Mouse (Mus musculus) frontal cortex, adult (tissue): Measurements from ENCODE around the gene Tcl1b2.
"Not testable (repeated sequence)": the region's sequence is repeated elsewhere in the genome, so short reads cannot be mapped to it uniquely, and the experiment has no call there.

Experiments used
- ATAC-seq: cut with Nextera tagmentation; 2 replicates; pipeline ENCODE4 v1.9.2; 2017; ENCODE audit warnings: mild to moderate bottlenecking, moderate library complexity, mixed read lengths; ENCODE audit not compliant: low TSS enrichment

Tcl1b2 gene

DNA sequence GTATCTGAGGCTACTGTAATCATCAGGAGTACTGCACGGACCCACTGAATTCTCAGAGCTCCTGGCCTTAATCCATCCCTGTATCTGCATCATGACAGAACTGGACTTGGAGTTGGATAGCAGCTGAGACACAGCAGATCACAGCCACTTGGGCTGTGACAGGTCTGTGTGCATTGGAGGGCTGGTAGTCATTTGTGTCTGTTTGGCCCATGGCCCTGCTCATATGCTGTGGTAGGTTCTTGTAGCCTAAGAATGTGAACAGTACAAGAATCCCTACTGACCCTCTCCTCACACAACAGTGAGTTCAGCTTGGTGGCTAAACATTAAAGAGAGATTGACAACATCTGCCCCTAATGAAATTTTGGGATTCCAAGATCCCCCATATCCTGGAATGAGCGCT, 27.6 kb downstream of the Tcl1b2 start:
- ATAC-seq = no peak

DNA sequence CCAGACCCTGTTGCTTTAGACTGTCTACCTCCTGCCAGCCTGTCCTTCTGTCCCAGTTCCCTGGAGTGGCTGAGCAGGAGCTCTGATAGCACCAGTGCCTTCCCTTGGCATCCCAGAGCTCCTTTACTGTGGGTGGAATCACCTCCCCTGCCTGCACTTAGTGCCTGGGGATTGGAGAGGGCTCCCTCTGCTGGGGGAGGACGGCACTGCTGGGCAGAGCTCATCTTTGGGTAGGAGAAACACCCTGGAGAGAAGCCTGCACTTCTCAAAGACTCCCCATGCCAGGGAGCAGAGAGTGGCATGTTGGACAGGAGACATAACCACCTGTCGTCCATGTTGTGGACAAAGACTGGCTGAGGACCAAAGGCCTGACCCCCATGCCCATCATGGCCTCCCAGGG, 28.5 kb downstream of the Tcl1b2 start:
- ATAC-seq = not testable (repeated sequence)

DNA sequence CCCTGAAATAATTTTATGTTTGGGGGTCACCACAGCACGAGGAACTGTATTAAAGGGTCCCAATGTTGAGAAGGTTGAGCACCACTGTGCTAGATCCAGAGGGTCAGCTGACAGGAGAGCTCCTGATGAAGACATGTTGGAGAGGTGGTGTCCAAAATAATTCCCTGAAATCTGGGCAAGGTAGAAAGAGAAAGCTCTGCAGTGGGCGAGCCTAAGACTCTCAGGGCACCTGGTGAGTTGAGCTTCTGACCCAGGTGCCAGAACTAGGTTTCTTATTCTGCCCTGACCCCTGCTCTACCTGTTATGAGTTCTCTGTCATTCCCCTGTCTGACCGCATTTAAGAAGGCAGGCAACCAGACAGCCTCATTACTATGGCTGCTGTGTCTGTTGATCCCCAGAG, 30.2 kb downstream of the Tcl1b2 start, which contains the start of gene Tcl1b5:
TSS of gene Tcl1b5 (plus strand) at position 301 of the 400 bp plus-strand sequence.
- not testable (repeated sequence) for ATAC-seq

DNA sequence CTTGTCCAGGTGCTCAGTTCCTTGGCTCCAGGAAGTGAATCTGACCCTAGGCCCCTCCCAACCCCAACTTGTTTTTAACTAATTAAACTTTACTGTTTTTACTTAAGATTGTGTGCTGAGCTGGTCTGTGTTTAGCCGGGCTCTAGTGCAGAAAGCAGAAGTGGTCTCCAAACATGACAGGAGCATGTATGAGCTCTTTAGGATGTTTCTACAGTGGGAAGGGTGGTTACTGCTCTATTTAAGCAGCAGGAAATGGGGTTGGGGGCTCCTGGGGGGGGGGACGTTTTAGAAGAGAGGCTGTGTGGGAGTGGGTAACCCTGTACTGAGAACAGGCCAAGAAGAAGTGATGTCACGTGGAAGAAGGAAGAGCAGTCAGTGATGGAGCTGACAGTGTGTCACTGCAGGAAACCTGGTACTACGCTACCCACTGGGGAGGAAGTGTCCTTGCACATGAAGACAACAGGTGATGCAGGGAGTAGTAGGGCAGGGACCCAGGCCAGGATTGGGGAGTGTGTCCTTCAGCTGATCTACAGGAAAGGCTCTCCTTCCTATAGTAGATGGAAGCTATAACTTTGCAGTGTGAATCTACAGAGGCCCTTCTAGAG, 35.3 kb downstream of the Tcl1b2 start:
- not testable (repeated sequence) for ATAC-seq

DNA sequence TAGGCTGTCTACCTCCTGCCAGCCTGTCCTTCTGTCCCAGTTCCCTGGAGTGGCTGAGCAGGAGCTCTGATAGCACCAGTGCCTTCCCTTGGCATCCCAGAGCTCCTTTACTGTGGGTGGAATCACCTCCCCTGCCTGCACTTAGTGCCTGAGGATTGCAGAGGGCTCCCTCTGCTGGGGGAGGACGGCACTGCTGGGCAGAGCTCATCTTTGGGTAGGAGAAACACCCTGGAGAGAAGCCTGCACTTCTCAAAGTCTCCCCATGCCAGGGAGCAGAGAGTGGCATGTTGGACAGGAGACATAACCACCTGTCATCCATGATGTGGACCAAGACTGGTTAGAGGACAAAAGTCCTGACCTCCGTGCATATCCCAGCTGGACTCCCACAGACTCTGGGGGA, 43.2 kb downstream of the Tcl1b2 start:
- ATAC-seq = peak; percentile 38; the same call in 1 of the 2 replicates

DNA sequence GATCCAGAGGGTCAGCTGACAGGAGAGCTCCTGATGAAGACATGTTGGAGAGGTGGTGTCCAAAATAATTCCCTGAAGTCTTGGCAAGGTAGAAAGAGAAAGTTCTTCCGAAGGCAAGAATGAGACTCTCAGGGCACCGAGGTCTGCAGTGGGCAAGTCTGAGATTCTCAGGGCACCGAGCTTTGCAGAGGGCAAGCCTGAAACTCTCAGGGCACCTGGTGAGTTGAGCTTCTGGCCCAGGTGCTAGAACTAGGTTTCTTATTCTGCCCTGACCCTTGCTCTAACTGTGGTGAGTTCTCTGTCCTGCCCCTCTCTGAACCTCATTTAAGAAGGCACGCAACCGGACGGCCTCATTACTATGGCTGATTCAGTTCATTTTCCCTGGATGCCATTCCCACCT, 44.9 kb downstream of the Tcl1b2 start, which contains the start of gene Tcl1b3:
TSS of gene Tcl1b3 (plus strand) at position 301 of the 400 bp plus-strand sequence.
- ATAC-seq = not testable (repeated sequence)

DNA sequence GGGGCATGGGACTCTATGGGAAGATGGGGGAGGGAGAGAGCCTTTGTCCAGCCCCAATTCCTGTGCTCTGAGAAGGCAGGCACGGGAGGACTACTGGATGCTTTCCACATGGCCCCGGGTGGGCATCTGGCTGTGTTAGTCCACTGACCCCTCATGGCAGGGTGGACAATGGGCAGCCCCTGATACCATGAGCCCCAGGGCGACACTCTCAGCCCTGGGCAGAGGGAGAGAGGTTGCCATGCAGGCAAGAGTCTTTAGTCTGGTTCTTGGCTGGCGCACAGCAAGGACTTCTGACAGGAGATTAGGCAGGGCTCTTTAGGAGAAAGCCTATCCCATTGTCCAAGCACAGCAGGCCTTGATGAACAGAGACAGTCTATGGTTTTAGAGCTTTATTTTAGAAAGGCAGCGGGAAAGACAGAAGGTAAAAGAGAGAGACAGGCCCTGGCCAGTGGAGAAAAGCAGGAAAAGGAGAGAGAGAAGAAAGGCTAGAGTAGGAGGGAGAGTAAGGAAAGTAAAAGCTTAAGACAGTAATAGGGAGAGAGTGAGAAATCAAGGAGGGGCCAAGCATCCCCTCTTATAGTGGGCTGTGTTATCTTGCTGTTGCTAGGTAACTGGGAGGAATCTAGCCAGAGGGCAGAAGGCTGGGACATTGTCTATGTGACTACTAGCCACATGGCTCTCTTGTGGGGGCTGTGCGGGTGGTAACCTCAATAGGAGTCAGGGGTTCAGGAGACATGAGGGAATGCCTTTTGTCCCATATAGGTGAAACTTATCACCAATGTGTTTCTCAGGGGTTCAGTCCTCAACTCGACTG, 54.1 kb downstream of the Tcl1b2 start:
- not testable (repeated sequence) for ATAC-seq

DNA sequence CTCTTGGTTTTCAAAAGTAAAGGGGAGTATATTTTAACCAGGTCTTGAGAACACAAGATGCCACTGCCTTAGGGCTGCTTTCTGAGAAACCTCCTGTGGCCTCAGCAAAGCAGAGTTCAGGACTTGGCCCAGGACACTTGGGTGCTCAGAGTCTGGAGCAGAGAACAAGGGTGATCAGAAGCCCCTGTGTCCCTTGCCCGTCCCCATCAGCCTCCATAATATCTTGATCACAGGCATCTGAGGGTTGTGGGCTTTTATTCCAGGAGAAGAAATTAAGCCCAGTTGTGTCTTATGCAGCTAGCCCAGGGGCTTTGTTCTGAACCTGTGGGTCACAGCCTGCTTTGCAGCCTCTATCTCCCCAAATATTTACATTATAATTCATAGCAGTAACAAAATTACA, 55.8 kb downstream of the Tcl1b2 start, which contains the start of gene Tcl1b4:
TSS of gene Tcl1b4 (plus strand) at position 301 of the 400 bp plus-strand sequence.
- not testable (repeated sequence) for ATAC-seq
